Mouse (Mus musculus): ENCODE data around the gene Ankmy1.

Ankmy1 gene

DNA sequence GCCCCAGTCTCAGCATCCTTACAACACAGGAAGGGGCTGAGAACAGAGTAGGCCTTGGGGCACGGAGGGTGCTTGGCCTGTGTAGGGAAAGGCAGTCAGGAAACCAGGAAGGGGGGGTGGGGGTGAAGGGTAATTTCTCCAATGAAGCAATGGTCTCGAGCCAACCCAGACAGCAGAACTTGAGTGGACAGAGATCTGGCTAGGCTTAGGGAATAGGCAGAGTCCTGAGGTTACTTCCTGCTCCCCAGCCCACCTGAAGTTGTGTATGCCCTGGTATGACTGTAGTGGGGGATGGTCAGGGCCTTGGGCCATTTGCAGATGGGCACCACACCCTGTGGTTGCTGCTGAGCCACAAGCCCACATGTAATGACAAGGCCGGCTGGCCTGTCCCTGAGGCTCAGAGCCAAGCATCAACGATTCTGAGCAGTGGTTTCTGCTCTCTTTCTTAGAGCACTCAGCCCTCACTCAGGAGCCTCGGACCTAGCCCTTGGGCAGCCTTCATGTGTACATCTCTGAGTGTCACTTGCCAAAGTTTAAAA is 86.9 kb downstream of the Ankmy1 start:
- no peak for DNase-seq (ENCODE audit: low spot score)

GRCm38 (mm10) chr1:92815100-92815499 is 87.6 kb downstream of the Ankmy1 start:
- DNase-seq (ENCODE audit: low spot score) = no peak

DNA sequence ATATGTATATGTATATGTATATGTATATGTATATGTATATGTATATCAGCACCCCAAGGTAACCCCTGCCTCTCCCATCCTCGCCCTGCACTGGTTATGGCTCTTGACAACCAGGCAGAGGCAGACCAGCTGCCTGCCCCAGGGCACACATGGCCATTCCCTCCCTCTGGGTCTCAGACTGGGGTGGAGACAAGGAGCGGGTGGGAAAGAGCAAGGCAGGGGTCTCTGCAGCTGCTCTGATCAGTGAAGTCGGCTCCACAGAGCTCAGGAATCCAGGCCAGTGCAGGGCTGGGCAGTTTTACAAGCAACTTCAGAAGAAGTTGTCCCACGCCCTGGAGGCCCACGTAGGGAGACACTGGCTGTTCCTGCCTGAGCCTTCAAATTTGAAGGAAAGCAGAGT is 88.4 kb downstream of the Ankmy1 start:
- DNase-seq (ENCODE audit: low spot score) = no peak
